Mouse (Mus musculus) CD4-positive naive resting alpha-beta T cell, adult 57 days (primary cell): Measurements from ENCODE around the gene Foxp3. TPM values are rescaled to one million over a fixed set of nuclear protein-coding genes. Genes with fewer than 3 reads are reported as not detected.

ENCODE experiments used
- total RNA-seq: library from RNA; stranded (reverse); gene quantifications from one replicate; pipeline ENCODE4 v1.2.4, GENCODE M21; 2023

Gene Foxp3
- 8.7 TPM for total RNA-seq

GRCm38 (mm10) chrX:7573176-7574086 is at the start of gene Foxp3:
Foxp3 (plus strand) TSS chrX:7573644.

DNA sequence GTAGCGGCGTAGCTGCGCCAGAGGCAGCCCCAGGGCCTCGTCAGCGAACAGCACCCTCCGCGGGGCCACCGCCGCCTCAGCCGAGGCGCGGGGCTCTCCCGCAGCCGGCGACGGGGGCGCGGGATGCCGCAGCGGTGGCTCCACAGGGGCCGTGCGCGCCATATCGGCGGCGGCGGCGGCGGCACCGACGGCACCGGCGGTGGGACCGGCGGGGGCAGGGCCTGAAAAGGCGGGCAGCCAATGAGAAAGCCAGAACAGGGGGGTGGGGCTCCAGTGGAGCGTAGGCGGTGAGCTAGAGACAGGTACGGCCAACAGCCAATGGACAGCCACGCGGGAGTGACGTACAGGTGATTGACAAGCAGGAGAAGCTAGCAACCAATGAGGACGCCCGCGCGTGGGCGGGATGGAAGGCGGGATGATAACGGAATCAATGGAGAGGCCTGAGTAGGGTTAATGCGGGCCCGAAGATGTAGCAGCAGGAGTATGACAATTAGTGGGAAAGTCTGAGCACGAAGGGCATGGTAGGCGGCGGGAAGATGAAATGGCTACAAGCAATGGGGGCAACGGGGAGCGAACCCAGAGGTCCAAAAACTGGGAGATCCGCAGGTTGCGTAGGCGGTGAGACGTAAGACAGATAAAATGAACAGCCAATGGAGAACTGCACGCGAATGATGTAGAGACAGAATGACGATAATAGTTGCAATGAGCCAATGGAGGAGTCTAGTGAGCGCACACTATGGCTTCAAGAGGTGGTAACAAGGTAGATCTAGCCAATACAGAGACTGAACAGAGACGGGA is 842 bp downstream of the Foxp3 start, which contains the start of gene Ppp1r3f:
Ppp1r3f (minus strand) TSS at position 197 of the 798 bp plus-strand sequence.

GRCm38 (mm10) chrX:7604879-7605574 is 31.6 kb downstream of the Foxp3 start, which contains the start of gene Ccdc22:
Ccdc22 (minus strand) TSS chrX:7605517.

GRCm38 (mm10) chrX:7606783-7607182 is 33.3 kb downstream of the Foxp3 start, which contains the start of gene Cacna1f:
Cacna1f (plus strand) TSS chrX:7607083.

GRCm38 (mm10) chrX:7638401-7639091 is 65.1 kb downstream of the Foxp3 start, which contains the start of gene Syp:
Syp (plus strand) TSS chrX:7638471.

Other genes starting within 250 kb of the Foxp3 start
- 1.0 TPM for gene Usp27x, start 197.8 kb upstream of the Foxp3 start, total RNA-seq
- 20.0 TPM for gene Ppp1r3f, start 639 bp downstream of the Foxp3 start, total RNA-seq
- gene Ccdc22, start 31.9 kb downstream of the Foxp3 start, total RNA-seq, result 29.4 TPM
- not detected for gene Cacna1f, start 33.4 kb downstream of the Foxp3 start, total RNA-seq
- 1.5 TPM for gene Syp, start 64.8 kb downstream of the Foxp3 start, total RNA-seq
- 30.8 TPM for gene Prickle3, start 83.6 kb downstream of the Foxp3 start, total RNA-seq
- 34.6 TPM for gene Plp2, start 97.7 kb downstream of the Foxp3 start, total RNA-seq
- not detected for gene Magix, start 107.6 kb downstream of the Foxp3 start, total RNA-seq
- gene Gpkow, start 123.5 kb downstream of the Foxp3 start, total RNA-seq, result 47.3 TPM
- gene Wdr45, start 140.7 kb downstream of the Foxp3 start, total RNA-seq, result 105 TPM
- not detected for gene Gm45208, start 148.6 kb downstream of the Foxp3 start, total RNA-seq
- 16.9 TPM for gene Praf2, start 154.8 kb downstream of the Foxp3 start, total RNA-seq
- gene Ccdc120, start 177.3 kb downstream of the Foxp3 start, total RNA-seq, result not detected
- gene Tfe3, start 188.9 kb downstream of the Foxp3 start, total RNA-seq, result 22.6 TPM
- 150 TPM for gene Gripap1, start 216.1 kb downstream of the Foxp3 start, total RNA-seq
- 1.2 TPM for gene Kcnd1, start 248.6 kb downstream of the Foxp3 start, total RNA-seq